Mouse (Mus musculus) E14TG2a.4 (cell line): Measurements from ENCODE around the gene Gabrp.
A peak's percentile ranks its signal among the peaks of the same experiment; 100 is the strongest.

Experiments
- H3K27me3 ChIP-seq: 2 replicates; pipeline ENCODE4 v1.6.1; 2014; ENCODE audit warnings: low read length, control low read depth; ENCODE audit not compliant: insufficient read depth
- H3K36me3 ChIP-seq: 2 replicates; pipeline ENCODE4 v1.6.1; 2014; ENCODE audit warnings: low read length, control low read depth; ENCODE audit not compliant: insufficient read depth
- H3K4me1 ChIP-seq: replicated peaks from 2 replicates; pipeline ENCODE4 v1.6.1; 2014; ENCODE audit warnings: low read depth, low read length, control low read depth
- H3K4me3 ChIP-seq: replicated peaks from 2 replicates; pipeline ENCODE4 v1.5.1; 2014; ENCODE audit warnings: mild to moderate bottlenecking, low read length
- H3K9me3 ChIP-seq: 2 replicates; pipeline ENCODE4 v1.6.1; 2014; ENCODE audit warnings: low read length, control low read depth
- CTCF ChIP-seq: conservative IDR thresholded peaks from 2 replicates; pipeline ENCODE4 v1.5.1; 2014; ENCODE audit warnings: low read length
- NANOG ChIP-seq: IDR thresholded peaks from 2 replicates; pipeline ENCODE4 v1.6.1; 2014; ENCODE audit warnings: borderline replicate concordance, low read length, mixed read lengths
- POU5F1 ChIP-seq: IDR thresholded peaks from 2 replicates; pipeline ENCODE4 v1.6.1; 2014; ENCODE audit warnings: low read length, borderline replicate concordance

Gabrp gene

DNA sequence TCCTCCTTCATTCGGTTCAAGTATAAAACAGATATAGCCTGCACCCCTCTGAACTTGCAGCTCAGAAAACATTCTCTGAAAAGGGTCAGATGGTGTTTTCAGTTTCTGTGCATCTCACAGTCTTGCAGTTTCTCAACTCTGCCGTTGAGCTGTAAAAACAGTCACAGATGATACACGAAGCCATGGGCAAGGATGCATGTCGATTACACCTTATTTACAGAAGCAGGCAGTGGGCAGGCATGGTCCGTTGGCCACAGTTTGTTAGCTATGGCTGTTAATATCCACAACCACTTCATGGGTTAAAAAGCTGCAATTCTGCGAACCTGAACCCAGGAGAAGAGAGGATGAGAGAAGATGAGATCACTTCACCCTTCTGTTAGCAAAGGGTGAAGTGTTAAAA is 7.9 kb upstream of the Gabrp start:
- no peaks in the 10 kb centered on the region for H3K4me1 ChIP-seq
- TF ChIP-seq NANOG (no peak), CTCF (no peak), POU5F1 (no peak)
- H3K36me3 ChIP-seq = no peaks in the 10 kb centered on the region

DNA sequence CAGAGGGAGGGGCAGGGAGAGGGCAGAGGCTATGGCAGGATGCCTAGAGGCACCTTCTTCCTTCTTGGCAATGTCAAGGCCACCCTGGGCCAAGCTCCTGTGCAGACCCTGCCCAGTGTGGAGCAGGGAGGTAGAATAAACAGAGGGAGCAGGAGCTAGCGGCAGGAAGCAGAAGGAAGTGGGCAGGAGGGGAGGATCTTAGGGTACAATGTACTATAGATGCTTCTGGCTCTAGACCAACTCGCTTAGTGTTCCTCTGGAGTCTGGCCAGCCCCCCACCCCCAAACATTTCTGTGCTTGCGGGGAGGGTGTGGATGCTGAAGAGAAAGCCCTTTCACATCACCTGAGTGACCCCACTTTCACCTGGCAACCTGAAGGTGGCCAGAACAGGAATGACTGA is 862 bp upstream of the Gabrp start:
- TF ChIP-seq NANOG = no peak
- TF ChIP-seq CTCF = no peak
- no peak for TF ChIP-seq POU5F1
- H3K36me3 ChIP-seq = 0 out of 2 replicates have a peak, but pooled peaks cover 8% of the 10 kb centered on the region
- no peaks in the 10 kb centered on the region for H3K27me3 ChIP-seq
- no peak overlapping the region for H3K4me3 ChIP-seq
- H3K9me3 ChIP-seq = no peaks in the 10 kb centered on the region
- H3K4me1 ChIP-seq = peaks cover 28% of the 10 kb centered on the region

More for the DNA sequence above, 7.9 kb upstream of the Gabrp start:
- Histone ChIP-seq H3K4me3 (no peak overlapping the region), H3K9me3 (no peaks in the 10 kb centered on the region), H3K27me3 (peaks cover 4% of the 10 kb centered on the region; the same call in 1 of the 2 replicates)

DNA sequence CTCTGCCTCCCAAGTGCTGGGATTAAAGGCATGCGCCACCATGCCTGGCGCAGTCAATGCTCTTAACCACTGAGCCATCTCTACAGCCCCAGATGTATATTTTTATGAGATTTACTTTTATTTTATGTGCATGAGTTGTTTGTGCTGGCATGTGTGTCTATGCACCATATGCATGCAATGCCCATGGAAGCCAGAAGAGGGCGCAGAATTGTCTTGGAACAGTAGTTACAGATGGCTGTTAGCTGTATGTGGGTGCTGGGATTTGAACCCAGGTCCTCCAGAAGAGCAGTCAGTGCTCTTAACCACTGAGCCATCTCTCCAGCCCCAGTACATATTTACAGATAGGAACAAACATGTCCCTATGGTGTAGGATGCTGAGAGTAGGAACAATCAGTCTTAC is 3.8 kb downstream of the Gabrp start:
- Histone ChIP-seq H3K36me3 (peaks cover 43% of the 10 kb centered on the region), H3K4me1 (peaks cover 27% of the 10 kb centered on the region), H3K4me3 (no peak overlapping the region), H3K27me3 (no peaks in the 10 kb centered on the region), H3K9me3 (no peaks in the 10 kb centered on the region)
- TF ChIP-seq CTCF (peak; percentile 78), POU5F1 (no peak)

- H3K9me3 ChIP-seq = no peaks in the 10 kb centered on the region
- H3K36me3 ChIP-seq = peaks cover 44% of the 10 kb centered on the region
- peaks cover 14% of the 10 kb centered on the region for H3K4me1 ChIP-seq
- TF ChIP-seq CTCF = no peak
- TF ChIP-seq POU5F1 = no peak
- TF ChIP-seq NANOG = no peak
- no peaks in the 10 kb centered on the region for H3K27me3 ChIP-seq
- H3K4me3 ChIP-seq = no peak overlapping the region
Observed at GRCm38 (mm10) chr11:33570413-33570812, 8.3 kb downstream of the Gabrp start.

DNA sequence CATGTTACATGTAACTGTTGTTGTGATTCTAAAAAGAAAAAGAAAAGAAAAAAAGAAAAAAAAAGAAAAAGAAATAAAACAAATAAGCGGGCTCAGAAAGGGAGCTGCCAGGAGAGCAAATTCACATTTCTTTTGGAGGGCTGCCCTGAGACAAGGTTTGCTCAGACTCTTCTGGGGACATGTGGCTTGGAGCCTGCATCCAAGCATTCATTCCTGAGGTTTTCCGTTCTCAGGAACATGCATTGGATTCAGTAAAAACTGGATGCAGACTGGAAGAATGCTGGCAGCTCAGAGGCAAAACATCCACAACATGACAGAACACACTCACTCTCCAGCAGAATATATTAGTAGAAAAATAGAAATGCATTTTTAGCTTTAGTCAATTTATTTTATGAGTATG is 14.8 kb downstream of the Gabrp start:
- Histone ChIP-seq H3K9me3 (peaks cover 9% of the 10 kb centered on the region), H3K4me1 (peaks cover 24% of the 10 kb centered on the region), H3K36me3 (peaks cover 25% of the 10 kb centered on the region), H3K27me3 (no peaks in the 10 kb centered on the region), H3K4me3 (no peak overlapping the region)
- TF ChIP-seq POU5F1 (no peak), CTCF (no peak), NANOG (no peak)

DNA sequence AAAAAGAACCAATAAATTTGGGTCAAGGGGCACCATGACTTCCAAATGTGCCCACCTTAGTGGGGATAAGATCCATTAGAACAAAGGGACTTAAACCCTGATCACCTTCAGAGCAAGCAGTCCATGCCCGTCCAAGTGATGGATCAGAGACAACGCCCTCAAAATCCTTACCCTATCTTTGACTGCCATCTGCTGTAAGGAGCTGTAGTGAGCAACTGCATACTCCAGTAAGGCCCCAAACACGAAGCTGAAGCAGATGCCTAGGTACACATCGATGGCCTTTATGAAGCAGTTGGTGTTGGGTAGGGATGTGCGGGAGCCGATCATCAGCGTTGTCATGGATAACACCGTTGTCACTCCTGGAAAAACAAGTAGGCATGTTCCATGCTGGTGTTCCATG is 24.6 kb downstream of the Gabrp start:
- Histone ChIP-seq H3K4me3 (no peak overlapping the region), H3K4me1 (peaks cover 31% of the 10 kb centered on the region), H3K9me3 (no peaks in the 10 kb centered on the region), H3K36me3 (peaks cover 39% of the 10 kb centered on the region), H3K27me3 (no peaks in the 10 kb centered on the region)
- TF ChIP-seq CTCF (peak; percentile 35), POU5F1 (no peak), NANOG (no peak)

GRCm38 (mm10) chr11:33550861-33551560 is 27.7 kb downstream of the Gabrp start:
- peaks cover 36% of the 10 kb centered on the region for H3K36me3 ChIP-seq
- H3K4me1 ChIP-seq = peaks cover 50% of the 10 kb centered on the region
- H3K9me3 ChIP-seq = no peaks in the 10 kb centered on the region
- no peaks in the 10 kb centered on the region for H3K27me3 ChIP-seq
- TF ChIP-seq POU5F1 (no peak), CTCF (no peak), NANOG (peak; percentile 45; the same call in 1 of the 2 replicates)
- H3K4me3 ChIP-seq = 0 out of 2 replicates have a peak overlapping the region, but pooled peaks have one; percentile 11

GRCm38 (mm10) chr11:33547386-33547785 is 31.4 kb downstream of the Gabrp start:
- no peak overlapping the region for H3K4me3 ChIP-seq
- no peaks in the 10 kb centered on the region for H3K9me3 ChIP-seq
- TF ChIP-seq CTCF = no peak
- no peak for TF ChIP-seq POU5F1
- no peak for TF ChIP-seq NANOG
- H3K36me3 ChIP-seq = peaks cover 21% of the 10 kb centered on the region
- H3K4me1 ChIP-seq = peaks cover 64% of the 10 kb centered on the region
- H3K27me3 ChIP-seq = no peaks in the 10 kb centered on the region

DNA sequence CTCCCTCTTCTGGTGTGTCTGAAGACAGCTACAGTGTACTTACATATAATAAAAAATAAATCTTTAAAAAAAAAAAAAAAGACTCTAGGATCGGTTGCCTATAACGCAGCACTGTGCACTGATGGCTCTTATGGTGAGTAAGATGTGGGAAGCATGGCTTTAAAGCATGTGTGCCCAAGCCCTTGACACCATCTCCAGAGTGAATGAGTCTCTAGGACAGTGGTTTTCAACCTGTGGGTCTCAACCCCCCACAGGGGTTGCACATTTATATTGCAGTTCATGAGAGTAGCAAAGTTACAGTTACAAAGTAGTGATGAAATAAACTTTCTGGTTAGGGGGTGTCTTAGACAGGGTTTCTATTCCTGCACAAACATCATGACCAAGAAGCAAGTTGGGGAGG is 33.8 kb downstream of the Gabrp start:
- no peak for TF ChIP-seq NANOG
- TF ChIP-seq POU5F1 = no peak
- no peak for TF ChIP-seq CTCF
- no peak overlapping the region for H3K4me3 ChIP-seq
- no peaks in the 10 kb centered on the region for H3K9me3 ChIP-seq
- peaks cover 44% of the 10 kb centered on the region for H3K36me3 ChIP-seq
- no peaks in the 10 kb centered on the region for H3K27me3 ChIP-seq
- H3K4me1 ChIP-seq = peaks cover 72% of the 10 kb centered on the region
